ENCODE assay signal across 15 mouse cellular contexts in genomic region chr19:4579296-4579695, GRCm38 (mm10). TPM values are rescaled to one million over a fixed set of nuclear protein-coding genes. Genes with fewer than 3 reads are reported as not detected.
"Had no signal": no experiment of that assay in that cellular context is flagged by ENCODE, and none has a peak within 500 bp of the region (broad histone marks: within the 10 kb centered on the region; RNA-seq: fewer than 3 reads in every experiment).

No protein-coding gene starts in this region.

- H3K9ac ChIP-seq: liver, embryonic 15.5 days; lung, embryonic 15.5 days; midbrain, embryonic 13.5 days; midbrain, embryonic 15.5 days; neural tube, embryonic 12.5 days; stomach, embryonic 15.5 days had no signal

- DNase-seq: right cerebral cortex, postnatal 14 days; thymus, adult 2 months; thymus, postnatal 25 days; thymus, postnatal 4 days had no signal

- ATAC-seq: midbrain, embryonic 13.5 days; midbrain, embryonic 15.5 days had no signal

- H3K4me2 ChIP-seq: liver, embryonic 15.5 days; lung, embryonic 15.5 days; midbrain, embryonic 13.5 days; midbrain, embryonic 15.5 days; neural tube, embryonic 12.5 days; stomach, embryonic 15.5 days had no signal

- H3K4me1 ChIP-seq: lung, embryonic 15.5 days; megakaryocyte, embryonic 14.5 days; midbrain, embryonic 13.5 days; midbrain, embryonic 15.5 days; neural tube, embryonic 12.5 days; stomach, embryonic 15.5 days had no signal

- H3K36me3 ChIP-seq: liver, embryonic 15.5 days; lung, embryonic 15.5 days; midbrain, embryonic 13.5 days; midbrain, embryonic 15.5 days; neural tube, embryonic 12.5 days; stomach, embryonic 15.5 days had no signal

- H3K27ac ChIP-seq: lung, embryonic 15.5 days; macrophage; midbrain, embryonic 13.5 days; midbrain, embryonic 15.5 days; neural tube, embryonic 12.5 days; stomach, embryonic 15.5 days; stomach, postnatal 0 days had no signal

- H3K4me3 ChIP-seq: liver, embryonic 15.5 days; lung, embryonic 15.5 days; megakaryocyte, embryonic 14.5 days; midbrain, embryonic 13.5 days; midbrain, embryonic 15.5 days; neural tube, embryonic 12.5 days; stomach, embryonic 15.5 days had no signal

- H3K27me3 ChIP-seq: lung, embryonic 15.5 days; midbrain, embryonic 13.5 days; midbrain, embryonic 15.5 days; neural tube, embryonic 12.5 days; stomach, embryonic 15.5 days had no signal

- H3K9me3 ChIP-seq: liver, embryonic 15.5 days; lung, embryonic 15.5 days; megakaryocyte, embryonic 14.5 days; midbrain, embryonic 13.5 days; midbrain, embryonic 15.5 days; neural tube, embryonic 12.5 days; stomach, embryonic 15.5 days had no signal

RNA-seq across cellular contexts. Expression of gene Lrfn4, which starts 36.2 kb away (rescaled TPM):
- total RNA-seq: monocyte, adult 5-6 weeks; neutrophil, adult 5-6 weeks had no signal
